Mouse (Mus musculus) olfactory bulb, adult 2 months (tissue): ENCODE measurements around the gene Tcaf1.

ENCODE experiments used
- CTCF ChIP-seq: fragments of 200-500 bp; IDR thresholded peaks from 2 replicates; pipeline ENCODE4 v1.5.1; 2012; ENCODE audit warnings: low read depth, mild to moderate bottlenecking, low read length, moderate library complexity; ENCODE audit not compliant: insufficient read depth
- POLR2A ChIP-seq: fragments of 200-500 bp; IDR thresholded peaks from 2 replicates; pipeline ENCODE4 v1.6.1; 2012; ENCODE audit warnings: mild to moderate bottlenecking, low read depth, low read length, moderate library complexity; ENCODE audit not compliant: insufficient read depth

DNA sequence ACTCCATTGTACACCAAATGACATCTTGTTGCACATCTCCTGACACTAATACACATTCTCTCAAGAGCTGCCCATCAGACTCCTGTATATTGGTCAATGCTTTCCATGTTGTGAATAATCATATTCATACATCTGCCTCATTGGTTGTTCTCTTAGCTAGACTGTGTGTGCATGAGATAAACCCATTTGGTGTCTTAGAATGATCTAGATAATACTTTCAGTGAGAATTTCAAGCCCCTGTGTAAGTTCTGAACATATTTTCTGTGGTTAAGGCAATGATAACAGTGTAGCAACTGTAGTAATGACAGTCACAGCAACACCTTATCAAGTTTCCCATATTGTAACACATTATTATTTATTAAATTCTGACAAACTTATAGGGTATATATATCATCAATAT is 20.1 kb downstream of the Tcaf1 start:
- TF ChIP-seq POLR2A (no peak), CTCF (no peak)
